Mouse (Mus musculus): ENCODE measurements around the gene Cdkl4. TPM values are rescaled to one million over a fixed set of nuclear protein-coding genes. Genes with fewer than 3 reads are reported as not detected.
A peak's percentile ranks its signal among the peaks of the same experiment; 100 is the strongest.

Cdkl4 gene
- 1.6 and 1.8 TPM in 2 replicates for polyA plus RNA-seq (2015; fragmentation: Nextera tagmentation; extraction: Ambion mirVana)

- no peaks in the 10 kb centered on the region for H3K27me3 ChIP-seq (ENCODE audit: insufficient read depth, low read length)
- H3K27ac ChIP-seq, result no peak within 1 kb of the TSS
- ATAC-seq (replicated peaks; ENCODE audit: low FRiP score, low read depth), result no peak
- peaks cover 4% of the 10 kb centered on the region; the same call in 1 of the 2 replicates for H3K36me3 ChIP-seq (ENCODE audit: insufficient read depth, low read length)
- 77% methylated on average over 15 of the region's 15 CpGs for WGBS
- no peak for TF ChIP-seq CTCF (IDR thresholded peaks at IDR 0.05; ENCODE audit: low read depth)
- H3K9ac ChIP-seq (ENCODE audit: low read depth, low read length), result peak within 1 kb of the TSS; percentile 59
- H3K9me3 ChIP-seq (replicated peaks; ENCODE audit: low read length), result no peaks in the 10 kb centered on the region
- H3K4me3 ChIP-seq (replicated peaks; ENCODE audit: low read depth, low read length), result peak within 1 kb of the TSS; percentile 41
- peaks cover 3% of the 10 kb centered on the region; the same call in 1 of the 2 replicates for H3K4me1 ChIP-seq (replicated peaks; ENCODE audit: insufficient read depth, low read length)
- peak within 1 kb of the TSS; percentile 94 for H3K4me2 ChIP-seq (ENCODE audit: low read length)
- DNase-seq (ENCODE audit: low spot score), result no peak
Measured at GRCm38 (mm10) chr17:80577639-80578038, at the start of gene Cdkl4. Cdkl4 (minus strand) TSS chr17:80577813.

DNA sequence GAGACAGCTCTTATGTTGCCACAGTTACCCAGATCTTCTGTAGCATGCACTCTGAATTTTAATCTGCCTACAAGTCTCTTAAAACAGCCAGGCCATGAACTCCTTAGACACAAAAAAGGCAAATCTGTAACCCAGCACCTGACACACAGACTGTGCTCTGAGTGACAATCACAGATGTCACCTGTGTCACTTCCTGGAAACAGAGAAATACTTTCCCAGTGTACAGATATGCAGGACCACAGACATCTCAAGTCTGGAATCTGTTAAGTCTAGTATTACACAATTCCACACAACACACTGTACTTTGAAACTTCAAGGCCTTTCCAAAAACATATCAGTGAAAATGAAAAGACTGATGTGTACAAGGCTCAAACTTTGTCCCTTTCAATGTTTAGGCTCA is 47.4 kb upstream of the Cdkl4 start:
- Histone ChIP-seq H3K27me3 (ENCODE audit: insufficient read depth, low read length) (no peaks in the 10 kb centered on the region), H3K4me1 (replicated peaks; ENCODE audit: insufficient read depth, low read length) (no peaks in the 10 kb centered on the region), H3K4me2 (ENCODE audit: low read length) (no peak overlapping the region), H3K4me3 (replicated peaks; ENCODE audit: low read depth, low read length) (no peak overlapping the region), H3K27ac (no peak overlapping the region), H3K9me3 (replicated peaks; ENCODE audit: low read length) (no peaks in the 10 kb centered on the region), H3K36me3 (ENCODE audit: insufficient read depth, low read length) (peaks cover 7% of the 10 kb centered on the region), H3K9ac (ENCODE audit: low read depth, low read length) (no peak overlapping the region)
- ATAC-seq (replicated peaks; ENCODE audit: low FRiP score, low read depth) (no peak), DNase-seq (ENCODE audit: low spot score) (no peak)
- TF ChIP-seq CTCF (IDR thresholded peaks at IDR 0.05; ENCODE audit: low read depth), result no peak

DNA sequence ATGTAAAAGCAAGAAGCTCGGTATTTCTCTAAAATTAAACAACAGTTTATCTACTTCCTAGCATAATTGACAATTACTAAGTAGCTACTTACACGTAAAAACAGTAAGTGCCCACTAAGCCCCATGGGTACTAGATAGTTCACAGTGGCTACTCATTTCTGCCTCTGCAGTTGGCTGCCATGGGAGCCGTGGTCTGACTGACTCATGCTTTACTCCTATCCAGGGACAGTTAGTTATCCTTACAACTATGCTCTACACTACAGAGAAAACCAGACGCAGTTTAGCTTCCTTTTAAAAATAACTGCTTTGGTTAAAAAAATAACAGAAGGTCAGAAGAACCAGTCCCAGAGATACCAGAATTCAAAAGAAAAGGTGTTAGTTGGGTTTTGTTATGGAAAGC is 44.1 kb upstream of the Cdkl4 start:
- Histone ChIP-seq H3K9ac (ENCODE audit: low read depth, low read length) (no peak overlapping the region), H3K9me3 (replicated peaks; ENCODE audit: low read length) (no peaks in the 10 kb centered on the region), H3K27ac (no peak overlapping the region), H3K27me3 (ENCODE audit: insufficient read depth, low read length) (no peaks in the 10 kb centered on the region), H3K4me3 (replicated peaks; ENCODE audit: low read depth, low read length) (no peak overlapping the region), H3K4me2 (ENCODE audit: low read length) (no peak overlapping the region), H3K36me3 (ENCODE audit: insufficient read depth, low read length) (peaks cover 23% of the 10 kb centered on the region), H3K4me1 (replicated peaks; ENCODE audit: insufficient read depth, low read length) (no peaks in the 10 kb centered on the region)
- TF ChIP-seq CTCF (IDR thresholded peaks at IDR 0.05; ENCODE audit: low read depth), result no peak
- WGBS, result 85% methylated on average over 4 of the region's 4 CpGs
- DNase-seq (ENCODE audit: low spot score) (no peak), ATAC-seq (replicated peaks; ENCODE audit: low FRiP score, low read depth) (no peak)

GRCm38 (mm10) chr17:80620786-80621423 is 43.3 kb upstream of the Cdkl4 start:
- H3K36me3 ChIP-seq (ENCODE audit: insufficient read depth, low read length), result peaks cover 23% of the 10 kb centered on the region
- H3K9me3 ChIP-seq (replicated peaks; ENCODE audit: low read length), result no peaks in the 10 kb centered on the region
- TF ChIP-seq CTCF (IDR thresholded peaks at IDR 0.05; ENCODE audit: low read depth), result peak; percentile 84
- 52% methylated on average over 5 of the region's 5 CpGs for WGBS
- DNase-seq (ENCODE audit: low spot score), result peak; percentile 68
- H3K27me3 ChIP-seq (ENCODE audit: insufficient read depth, low read length), result no peaks in the 10 kb centered on the region
- no peak overlapping the region for H3K4me3 ChIP-seq (replicated peaks; ENCODE audit: low read depth, low read length)
- no peak overlapping the region for H3K4me2 ChIP-seq (ENCODE audit: low read length)
- no peak overlapping the region for H3K9ac ChIP-seq (ENCODE audit: low read depth, low read length)
- H3K27ac ChIP-seq, result no peak overlapping the region
- ATAC-seq (replicated peaks; ENCODE audit: low FRiP score, low read depth), result 0 out of 2 replicates have a peak, but pooled peaks have one; percentile 59
- no peaks in the 10 kb centered on the region for H3K4me1 ChIP-seq (replicated peaks; ENCODE audit: insufficient read depth, low read length)

DNA sequence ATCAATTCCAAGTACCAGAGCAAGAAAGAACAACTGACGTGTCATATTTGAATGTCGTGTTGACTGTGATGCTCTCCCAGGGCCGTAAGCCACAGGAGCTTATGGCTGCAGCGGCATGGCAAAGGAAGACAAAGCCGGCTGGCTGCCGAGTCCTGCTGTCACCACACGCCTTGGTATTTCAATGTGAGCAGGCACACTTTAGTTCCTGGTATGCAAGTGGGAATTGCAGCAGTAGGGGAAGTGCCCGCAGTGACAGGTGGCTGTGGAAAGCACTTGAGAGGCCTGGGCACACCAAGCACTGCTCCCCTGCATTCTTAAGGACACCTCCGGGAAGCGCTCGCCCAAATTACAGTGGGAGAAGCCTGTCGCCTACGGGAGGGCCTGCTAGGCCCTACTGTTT is 41.9 kb upstream of the Cdkl4 start:
- H3K4me3 ChIP-seq (replicated peaks; ENCODE audit: low read depth, low read length), result no peak overlapping the region
- no peaks in the 10 kb centered on the region for H3K27me3 ChIP-seq (ENCODE audit: insufficient read depth, low read length)
- no peak overlapping the region for H3K4me2 ChIP-seq (ENCODE audit: low read length)
- no peaks in the 10 kb centered on the region for H3K9me3 ChIP-seq (replicated peaks; ENCODE audit: low read length)
- DNase-seq (ENCODE audit: low spot score) (no peak), ATAC-seq (replicated peaks; ENCODE audit: low FRiP score, low read depth) (no peak)
- no peak overlapping the region for H3K9ac ChIP-seq (ENCODE audit: low read depth, low read length)
- TF ChIP-seq CTCF (IDR thresholded peaks at IDR 0.05; ENCODE audit: low read depth), result no peak
- H3K4me1 ChIP-seq (replicated peaks; ENCODE audit: insufficient read depth, low read length), result no peaks in the 10 kb centered on the region
- H3K36me3 ChIP-seq (ENCODE audit: insufficient read depth, low read length), result peaks cover 33% of the 10 kb centered on the region
- WGBS, result 91% methylated on average over 13 of the region's 13 CpGs
- no peak overlapping the region for H3K27ac ChIP-seq

- no peak overlapping the region for H3K9ac ChIP-seq (ENCODE audit: low read depth, low read length)
- H3K4me2 ChIP-seq (ENCODE audit: low read length), result no peak overlapping the region
- ATAC-seq (replicated peaks; ENCODE audit: low FRiP score, low read depth) (no peak), DNase-seq (ENCODE audit: low spot score) (no peak)
- H3K36me3 ChIP-seq (ENCODE audit: insufficient read depth, low read length), result peaks cover 36% of the 10 kb centered on the region
- 79% methylated on average over 5 of the region's 5 CpGs for WGBS
- no peak overlapping the region for H3K4me3 ChIP-seq (replicated peaks; ENCODE audit: low read depth, low read length)
- TF ChIP-seq CTCF (IDR thresholded peaks at IDR 0.05; ENCODE audit: low read depth), result no peak
- no peaks in the 10 kb centered on the region for H3K27me3 ChIP-seq (ENCODE audit: insufficient read depth, low read length)
- no peaks in the 10 kb centered on the region for H3K9me3 ChIP-seq (replicated peaks; ENCODE audit: low read length)
- H3K4me1 ChIP-seq (replicated peaks; ENCODE audit: insufficient read depth, low read length), result no peaks in the 10 kb centered on the region
- H3K27ac ChIP-seq, result no peak overlapping the region
Measured at GRCm38 (mm10) chr17:80618890-80619289, 41.3 kb upstream of the Cdkl4 start.

GRCm38 (mm10) chr17:80603806-80604205 is 26.2 kb upstream of the Cdkl4 start:
- H3K4me3 ChIP-seq (replicated peaks; ENCODE audit: low read depth, low read length), result no peak overlapping the region
- H3K9me3 ChIP-seq (replicated peaks; ENCODE audit: low read length), result no peaks in the 10 kb centered on the region
- H3K36me3 ChIP-seq (ENCODE audit: insufficient read depth, low read length), result peaks cover 71% of the 10 kb centered on the region
- no peaks in the 10 kb centered on the region for H3K4me1 ChIP-seq (replicated peaks; ENCODE audit: insufficient read depth, low read length)
- no peaks in the 10 kb centered on the region for H3K27me3 ChIP-seq (ENCODE audit: insufficient read depth, low read length)
- H3K27ac ChIP-seq, result no peak overlapping the region
- no peak for TF ChIP-seq CTCF (IDR thresholded peaks at IDR 0.05; ENCODE audit: low read depth)
- H3K4me2 ChIP-seq (ENCODE audit: low read length), result no peak overlapping the region
- 87% methylated on average over 6 of the region's 6 CpGs for WGBS
- no peak overlapping the region for H3K9ac ChIP-seq (ENCODE audit: low read depth, low read length)
- no peak for ATAC-seq (replicated peaks; ENCODE audit: low FRiP score, low read depth)
- DNase-seq (ENCODE audit: low spot score), result no peak

All from kidney, postnatal 0 days (tissue).